Mouse (Mus musculus) central nervous system, embryonic 18 days (tissue): ENCODE results near the gene Olfr700. TPM values are rescaled to one million over a fixed set of nuclear protein-coding genes. Genes with fewer than 3 reads are reported as not detected.

ENCODE experiments used
- polyA plus RNA-seq: library from polyadenylated mRNA; depleted of rRNA; stranded (reverse); fragments of >200 nt; gene quantifications from 2 replicates; pipeline ENCODE4 v1.2.3, GENCODE M21; 2012; rRNA removed

Gene Olfr700
- polyA plus RNA-seq = not detected in 2 replicates

DNA sequence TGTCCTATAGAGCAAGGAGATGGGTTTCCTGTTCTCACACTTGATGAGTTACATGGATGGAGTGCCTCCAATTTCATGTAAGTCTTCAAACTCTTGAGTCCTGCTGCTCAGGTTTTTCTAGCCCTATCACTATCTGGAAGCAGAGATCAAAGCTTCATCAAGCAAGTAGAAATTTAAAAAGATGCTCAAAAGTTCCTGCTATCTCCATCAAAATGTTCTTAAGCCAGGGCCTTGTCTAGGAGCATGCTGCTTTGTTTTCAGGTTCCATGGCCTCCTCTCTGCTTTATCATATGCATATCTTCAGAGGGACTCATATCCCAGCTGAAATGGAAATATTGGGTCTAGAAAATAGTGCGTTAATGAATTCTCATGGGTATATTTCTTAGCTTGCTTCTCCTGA lies at the start of gene Olfr700:
Gene Olfr700 (minus strand): TSS at position 101 of the 400 bp plus-strand sequence.

DNA sequence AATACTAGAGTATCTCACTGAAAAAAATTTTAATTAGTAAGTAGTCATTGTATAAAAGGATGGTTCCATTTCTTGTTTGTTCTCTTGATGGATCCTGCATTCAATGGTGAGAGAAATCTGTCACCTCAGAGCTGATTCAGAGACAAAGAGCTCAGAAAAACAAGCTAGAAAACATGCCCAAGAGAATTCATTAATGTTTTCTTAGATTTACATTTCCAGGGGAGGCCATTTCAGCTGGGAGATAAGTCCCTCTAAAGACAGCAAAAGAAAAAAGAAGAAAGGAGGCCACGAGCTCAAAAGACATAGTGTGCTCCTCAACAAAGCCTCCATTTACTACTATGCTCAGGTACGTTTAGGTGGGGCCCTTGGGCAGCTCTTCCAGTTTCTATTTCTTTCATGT lies 34.4 kb upstream of the Olfr700 start, which contains the start of gene Olfr703:
Gene Olfr703 (plus strand): TSS at position 301 of the 400 bp plus-strand sequence.

DNA sequence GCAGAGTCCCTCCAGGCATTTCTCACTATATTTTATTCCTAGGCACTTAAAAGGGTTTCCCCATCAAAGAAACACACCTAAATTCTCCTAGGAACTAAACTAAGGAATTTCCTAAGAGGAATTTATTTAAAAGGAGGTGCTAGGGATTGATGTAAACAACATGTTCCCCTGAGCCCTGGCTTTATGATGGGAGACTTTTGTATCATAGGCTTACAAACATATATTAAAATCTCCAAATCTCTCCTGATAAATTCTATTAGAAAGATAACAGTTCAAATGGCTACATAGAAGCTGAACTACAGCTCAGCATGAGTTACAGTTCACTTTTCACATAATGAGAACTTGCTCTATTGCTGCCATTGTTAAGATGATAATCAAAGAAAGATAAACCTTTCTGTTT lies 25.2 kb upstream of the Olfr700 start, which contains the start of gene Olfr702:
Gene Olfr702 (minus strand): TSS at position 101 of the 400 bp plus-strand sequence.

DNA sequence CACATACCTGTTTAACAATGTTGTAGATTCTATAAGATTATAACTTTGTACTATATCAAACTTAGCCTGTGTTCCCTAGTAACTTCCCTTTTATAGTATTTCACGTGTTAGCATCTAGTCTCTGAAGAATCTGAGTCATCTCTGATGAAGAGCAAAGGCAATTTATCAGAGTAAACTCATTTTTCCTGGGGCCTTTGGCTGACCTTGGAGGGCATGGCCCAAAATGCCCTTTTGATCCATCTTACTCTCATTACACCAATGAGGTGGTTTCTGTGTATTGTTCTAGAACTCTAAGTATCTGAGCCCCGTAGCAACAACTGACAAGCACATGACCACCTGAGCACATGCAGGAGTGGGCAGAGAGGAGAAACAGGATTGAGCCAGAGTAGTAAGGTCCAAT lies 5.2 kb upstream of the Olfr700 start, which contains the start of gene Olfr701:
Gene Olfr701 (plus strand): TSS at position 301 of the 400 bp plus-strand sequence.

DNA sequence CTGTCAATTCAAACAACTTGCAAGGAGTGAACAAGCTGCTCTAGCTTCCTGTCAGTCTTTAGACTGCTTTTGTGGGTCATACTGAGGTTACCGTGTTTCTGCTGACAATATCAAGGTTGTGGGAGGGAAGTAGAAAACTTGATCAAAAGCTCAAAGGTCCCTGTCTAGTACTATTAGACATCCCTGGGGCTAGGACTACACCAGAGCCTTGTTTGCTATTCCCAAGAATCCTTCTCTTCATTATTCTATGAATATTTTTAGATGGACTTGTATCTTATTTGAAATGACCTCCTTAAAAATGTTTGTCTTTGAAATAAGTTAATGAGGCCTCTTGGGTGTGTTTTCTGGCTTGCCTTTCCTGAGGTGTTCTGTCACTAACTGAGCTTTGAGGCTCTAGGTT lies 15.5 kb downstream of the Olfr700 start, which contains the start of gene Olfr699:
Gene Olfr699 (minus strand): TSS at position 101 of the 400 bp plus-strand sequence.

Other genes with a start within 250 kb of the Olfr700 start
- gene Olfr693, start 128.2 kb downstream of the Olfr700 start, polyA plus RNA-seq = not detected in 2 replicates
- not detected in 2 replicates for gene Olfr694, start 117.0 kb downstream of the Olfr700 start, polyA plus RNA-seq
- not detected in 2 replicates for gene Olfr695, start 92.4 kb downstream of the Olfr700 start, polyA plus RNA-seq
- not detected in 2 replicates for gene Olfr697, start 66.4 kb downstream of the Olfr700 start, polyA plus RNA-seq
- not detected in 2 replicates for gene Olfr698, start 53.4 kb downstream of the Olfr700 start, polyA plus RNA-seq
- not detected in 2 replicates for gene Olfr699, start 15.6 kb downstream of the Olfr700 start, polyA plus RNA-seq
- not detected in 2 replicates for gene Olfr701, start 5.3 kb upstream of the Olfr700 start, polyA plus RNA-seq
- not detected in 2 replicates for gene Olfr702, start 25.1 kb upstream of the Olfr700 start, polyA plus RNA-seq
- 0.05 TPM in 1 of 2 replicates, not detected in the other for gene Olfr703, start 34.5 kb upstream of the Olfr700 start, polyA plus RNA-seq
- gene Olfr704, start 54.4 kb upstream of the Olfr700 start, polyA plus RNA-seq = not detected in 2 replicates
- gene Olfr705, start 68.1 kb upstream of the Olfr700 start, polyA plus RNA-seq = not detected in 2 replicates
- gene Olfr706, start 79.3 kb upstream of the Olfr700 start, polyA plus RNA-seq = not detected in 2 replicates
- not detected in 2 replicates for gene Olfr707, start 92.4 kb upstream of the Olfr700 start, polyA plus RNA-seq
- not detected in 2 replicates for gene Olfr1532-ps1, start 99.2 kb upstream of the Olfr700 start, polyA plus RNA-seq
- gene Olfr709-ps1, start 123.4 kb upstream of the Olfr700 start, polyA plus RNA-seq = not detected in 2 replicates
- gene Olfr710, start 139.5 kb upstream of the Olfr700 start, polyA plus RNA-seq = not detected in 2 replicates
- not detected in 2 replicates for gene Olfr6, start 155.1 kb upstream of the Olfr700 start, polyA plus RNA-seq
- gene Olfr711, start 166.6 kb upstream of the Olfr700 start, polyA plus RNA-seq = not detected in 2 replicates
- not detected in 2 replicates for gene Olfr2, start 197.2 kb upstream of the Olfr700 start, polyA plus RNA-seq
- not detected in 2 replicates for gene Olfr713, start 222.3 kb upstream of the Olfr700 start, polyA plus RNA-seq